Mouse (Mus musculus) embryonic stem cell, embryonic (primary cell): Measurements from ENCODE around the gene Smarca4.

Experiments used
- CTCF ChIA-PET, 4 experiments: fragments of 300-600 bp in 2 of 4; fragments of 350-600 bp in 2 of 4; sonication (Branson Sonifier 250); formaldehyde crosslinking; loops; one replicate each; lab custom pipeline; 2022; ENCODE audit warnings: inconsistent platforms in 2 of 4; lab: Charles Lee
- POLR2A ChIA-PET, 4 experiments: fragments of 300-600 bp in 2 of 4; fragments of 350-600 bp in 2 of 4; sonication (Branson Sonifier 250); formaldehyde crosslinking; loops; one replicate each; lab custom pipeline; 2022; ENCODE audit warnings: antibody characterized with exemption in 4 of 4, inconsistent platforms in 1 of 4; lab: Charles Lee

The Smarca4 gene

DNA sequence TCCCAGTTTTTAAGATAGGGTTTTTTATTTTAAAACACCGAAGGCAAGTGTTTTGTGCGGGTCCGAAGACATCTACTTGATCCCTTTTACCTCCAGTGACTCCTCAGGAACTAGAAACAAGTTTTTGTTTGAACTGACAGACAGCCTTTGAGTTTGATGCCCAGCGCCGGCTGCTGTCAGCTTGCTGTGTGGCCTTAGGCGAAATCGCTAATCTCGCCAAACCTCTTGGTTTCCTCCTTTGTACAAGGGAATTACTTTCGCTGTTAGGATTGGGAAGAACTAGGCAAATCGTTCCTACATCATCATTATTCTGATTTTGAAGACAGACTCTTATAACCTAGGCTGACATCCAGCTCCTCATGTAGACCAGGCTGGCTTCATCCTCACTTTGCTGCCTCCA, 1.1 kb downstream of the Smarca4 start:
- POLR2A ChIA-PET: interaction anchor here in 3 of 4 experiments (0.6 to 5.6 kb wide), 23 partner anchors 9 to 393 kb away, joined by 3 to 71 read pairs (median 4); partner anchors contain the start of genes Ldlr (in 3 of the 3), Carm1 (in 1 of the 3), Ccdc159 (in 1 of the 3) and Cdkn2d (in 1 of the 3)

GRCm38 (mm10) chr9:21620229-21620628, 4.3 kb downstream of the Smarca4 start:
- ChIA-PET CTCF (no interaction called here), POLR2A (interaction anchor here in 1 of 4 experiments (0.7 kb wide), 1 partner anchor 9 kb away, joined by 3 read pairs; no protein-coding TSS in a partner anchor)

More for the DNA sequence above, 1.1 kb downstream of the Smarca4 start:
- CTCF ChIA-PET: interaction anchor here in 3 of 4 experiments (0.5 to 1.4 kb wide), 4 partner anchors 15 to 232 kb away, joined by 3 to 4 read pairs (median 4); no protein-coding TSS in a partner anchor

- CTCF ChIA-PET: interaction anchor here in 3 of 4 experiments (0.6 to 1.1 kb wide), 5 partner anchors 17 to 196 kb away, joined by 3 to 4 read pairs (median 3); no protein-coding TSS in a partner anchor
Observed at GRCm38 (mm10) chr9:21622676-21623075, 6.7 kb downstream of the Smarca4 start.

GRCm38 (mm10) chr9:21625342-21626339, 9.7 kb downstream of the Smarca4 start:
- ChIA-PET CTCF (interaction anchor here in 3 of 4 experiments (0.5 to 2.5 kb wide), 9 partner anchors 22 to 540 kb away, joined by 3 to 11 read pairs (median 4); no protein-coding TSS in a partner anchor), POLR2A (interaction anchor here in 3 of 4 experiments (0.8 to 4.2 kb wide), 22 partner anchors 7 to 178 kb away, joined by 3 to 23 read pairs (median 4); partner anchors contain the start of genes Smarca4 (in 2 of the 3), Carm1 (in 1 of the 3), Ldlr (in 1 of the 3) and Spc24 (in 1 of the 3))

More at GRCm38 (mm10) chr9:21622676-21623075, 6.7 kb downstream of the Smarca4 start:
- POLR2A ChIA-PET: interaction anchor here in 2 of 4 experiments (0.9 to 3.9 kb wide), 13 partner anchors 10 to 239 kb away, joined by 3 to 17 read pairs (median 3); partner anchors contain the start of gene Ldlr (in 1 of the 2)

GRCm38 (mm10) chr9:21626571-21626970, 10.6 kb downstream of the Smarca4 start:
- CTCF ChIA-PET: interaction anchor here (0.6 to 2.5 kb wide), 14 partner anchors 24 to 807 kb away, joined by 3 to 11 read pairs (median 4); no protein-coding TSS in a partner anchor

DNA sequence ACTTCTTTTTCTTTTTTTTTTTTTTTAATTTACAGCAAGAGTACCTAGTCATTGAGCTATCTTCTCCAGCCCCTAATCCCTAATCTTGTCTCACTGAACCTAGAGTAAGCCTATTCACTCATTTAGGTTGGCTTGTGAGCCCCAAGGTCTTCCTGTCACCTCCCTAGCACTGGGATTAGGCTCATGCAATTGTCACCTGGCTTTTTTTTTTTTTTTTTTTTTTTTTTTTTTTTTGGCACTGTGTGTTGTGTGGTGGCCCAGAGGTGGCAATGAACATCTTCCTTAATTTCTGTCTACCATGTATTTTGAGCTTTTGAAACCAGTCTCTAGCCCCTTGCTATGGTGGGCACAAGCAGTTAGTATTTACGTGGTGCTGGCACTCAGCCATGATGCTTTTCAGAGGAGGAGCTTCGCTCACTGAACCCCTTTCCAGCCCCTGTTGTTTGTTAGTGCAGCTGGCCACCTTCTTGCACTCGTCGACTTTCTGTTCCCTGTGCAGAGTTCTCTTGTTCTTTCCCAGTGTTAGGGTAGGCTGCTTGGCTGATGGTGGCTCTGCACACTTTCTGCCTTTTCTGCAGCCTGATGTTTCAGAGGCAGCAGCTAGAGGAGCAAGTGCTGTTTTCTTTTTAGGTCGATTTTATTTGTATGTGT, 11.3 kb downstream of the Smarca4 start:
- POLR2A ChIA-PET: interaction anchor here in 3 of 4 experiments (0.6 to 4.2 kb wide), 22 partner anchors 9 to 903 kb away, joined by 3 to 23 read pairs (median 5); partner anchors contain the start of genes Ldlr (in 2 of the 3), Carm1 (in 1 of the 3), Smarca4 (in 1 of the 3) and Spc24 (in 1 of the 3)
- CTCF ChIA-PET: interaction anchor here (0.5 to 2.5 kb wide), 15 partner anchors 17 to 808 kb away, joined by 3 to 11 read pairs (median 5); no protein-coding TSS in a partner anchor

More at GRCm38 (mm10) chr9:21626571-21626970, 10.6 kb downstream of the Smarca4 start:
- POLR2A ChIA-PET: interaction anchor here in 3 of 4 experiments (0.6 to 4.2 kb wide), 20 partner anchors 8 to 134 kb away, joined by 3 to 23 read pairs (median 6); partner anchors contain the start of genes Smarca4 (in 2 of the 3), Carm1 (in 1 of the 3), Ldlr (in 1 of the 3) and Spc24 (in 1 of the 3)

GRCm38 (mm10) chr9:21630673-21631072, 14.7 kb downstream of the Smarca4 start:
- ChIA-PET CTCF (interaction anchor here in 3 of 4 experiments (0.6 to 2.2 kb wide), 4 partner anchors 19 to 896 kb away, joined by 3 to 12 read pairs (median 6); no protein-coding TSS in a partner anchor), POLR2A (interaction anchor here in 2 of 4 experiments (0.6 to 2.2 kb wide), 6 partner anchors 12 to 239 kb away, joined by 3 to 7 read pairs (median 4); partner anchors contain the start of genes Kank2 (in 1 of the 2) and Ldlr (in 1 of the 2))

DNA sequence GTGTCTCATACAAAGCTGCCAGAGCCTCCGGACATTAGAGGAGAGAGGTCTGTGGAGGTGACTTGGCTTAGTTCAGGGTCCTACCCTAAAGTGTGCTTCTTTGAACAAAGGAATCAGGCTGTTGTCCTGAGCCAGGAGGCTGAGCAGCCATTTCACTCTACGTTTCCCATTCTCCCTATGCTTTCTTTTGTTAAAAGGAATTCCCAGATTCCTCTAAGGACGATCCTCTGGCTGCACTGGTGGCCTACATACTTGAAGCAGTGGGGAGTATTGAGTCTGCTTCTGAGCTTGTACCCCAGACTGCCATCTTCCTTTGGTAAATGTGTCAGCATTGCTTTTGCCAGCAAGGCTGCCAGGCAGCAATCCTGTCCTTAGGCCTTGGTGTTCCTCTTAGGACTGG, 17.1 kb downstream of the Smarca4 start:
- POLR2A ChIA-PET: interaction anchor here in 2 of 4 experiments (0.9 to 1.6 kb wide), 5 partner anchors 8 to 47 kb away, joined by 3 to 6 read pairs (median 3); no protein-coding TSS in a partner anchor
- CTCF ChIA-PET: interaction anchor here in 1 of 4 experiments (0.7 kb wide), 1 partner anchor 319 kb away, joined by 5 read pairs; no protein-coding TSS in a partner anchor

DNA sequence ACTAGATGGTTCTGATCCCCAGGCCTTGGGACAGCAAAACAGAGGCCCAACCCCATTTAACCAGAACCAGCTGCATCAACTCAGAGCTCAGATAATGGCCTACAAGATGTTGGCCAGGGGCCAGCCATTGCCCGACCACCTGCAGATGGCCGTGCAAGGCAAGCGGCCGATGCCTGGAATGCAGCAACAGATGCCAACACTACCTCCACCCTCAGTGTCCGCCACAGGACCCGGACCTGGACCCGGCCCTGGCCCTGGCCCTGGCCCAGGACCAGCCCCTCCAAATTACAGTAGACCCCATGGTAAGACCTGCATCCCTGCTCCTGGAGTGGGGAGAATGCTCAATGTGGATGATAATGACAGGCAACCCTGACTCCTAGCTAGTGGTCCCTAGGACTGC, 19.7 kb downstream of the Smarca4 start:
- ChIA-PET CTCF (no interaction called here), POLR2A (interaction anchor here in 1 of 4 experiments (1.1 to 1.9 kb wide), 2 partner anchors 20 to 88 kb away, joined by 3 to 5 read pairs; partner anchors contain the start of genes Ldlr and Smarca4)

- ChIA-PET CTCF (no interaction called here), POLR2A (interaction anchor here in 1 of 4 experiments (1.2 kb wide), 1 partner anchor 38 kb away, joined by 3 read pairs; no protein-coding TSS in a partner anchor)
Observed at GRCm38 (mm10) chr9:21639031-21639430, 23.1 kb downstream of the Smarca4 start.

- ChIA-PET CTCF (interaction anchor here in 2 of 4 experiments (0.6 to 1.2 kb wide), 3 partner anchors 8 to 107 kb away, joined by 3 to 8 read pairs (median 3); no protein-coding TSS in a partner anchor), POLR2A (interaction anchor here in 2 of 4 experiments (0.8 to 1.5 kb wide), 8 partner anchors 10 to 178 kb away, joined by 3 to 4 read pairs (median 4); no protein-coding TSS in a partner anchor)
Observed at GRCm38 (mm10) chr9:21646366-21646765, 30.4 kb downstream of the Smarca4 start.

DNA sequence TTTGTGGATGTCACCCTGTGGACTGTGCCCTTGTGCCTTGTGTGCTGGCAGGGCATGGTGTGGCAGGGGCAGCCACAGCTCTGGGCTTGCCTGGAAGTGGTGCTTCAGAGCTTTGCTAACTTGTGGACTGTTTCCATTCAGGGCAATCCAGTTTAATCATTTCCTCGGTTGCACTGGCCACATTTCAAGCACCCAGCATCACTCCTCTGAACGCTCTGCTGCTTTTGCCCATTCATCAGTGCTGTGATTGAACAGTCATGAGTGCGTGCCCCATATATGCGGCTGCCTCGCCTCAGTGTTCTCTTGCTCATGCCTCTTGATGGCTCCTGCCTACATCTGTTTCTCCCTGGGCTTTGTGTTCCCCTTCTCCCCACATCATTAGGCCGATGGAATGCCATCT, 31.8 kb downstream of the Smarca4 start:
- POLR2A ChIA-PET: interaction anchor here in 2 of 4 experiments (0.5 to 1.6 kb wide), 9 partner anchors 8 to 177 kb away, joined by 3 to 5 read pairs (median 3); no protein-coding TSS in a partner anchor

GRCm38 (mm10) chr9:21652263-21652662, 36.3 kb downstream of the Smarca4 start:
- CTCF ChIA-PET: interaction anchor here in 1 of 4 experiments (1.0 kb wide), 1 partner anchor 152 kb away, joined by 3 read pairs; no protein-coding TSS in a partner anchor
- POLR2A ChIA-PET: interaction anchor here in 2 of 4 experiments (0.8 to 2.6 kb wide), 7 partner anchors 10 to 118 kb away, joined by 3 to 10 read pairs (median 3); partner anchors contain the start of genes Ldlr (in 1 of the 2), Timm29 (in 1 of the 2) and Yipf2 (in 1 of the 2)

More for the DNA sequence above, 31.8 kb downstream of the Smarca4 start:
- CTCF ChIA-PET: interaction anchor here in 1 of 4 experiments (0.8 to 1.4 kb wide), 5 partner anchors 9 to 229 kb away, joined by 3 to 4 read pairs (median 3); no protein-coding TSS in a partner anchor

GRCm38 (mm10) chr9:21653253-21653652, 37.3 kb downstream of the Smarca4 start:
- ChIA-PET POLR2A (interaction anchor here in 2 of 4 experiments (0.5 to 2.6 kb wide), 9 partner anchors 32 to 179 kb away, joined by 3 to 10 read pairs (median 3); partner anchors contain the start of genes Ldlr (in 1 of the 2), Timm29 (in 1 of the 2) and Yipf2 (in 1 of the 2)), CTCF (no interaction called here)

GRCm38 (mm10) chr9:21662034-21662433, 46.1 kb downstream of the Smarca4 start:
- ChIA-PET POLR2A (interaction anchor here in 1 of 4 experiments (0.6 to 1.3 kb wide), 2 partner anchors 19 to 66 kb away, joined by 3 read pairs; no protein-coding TSS in a partner anchor), CTCF (no interaction called here)

DNA sequence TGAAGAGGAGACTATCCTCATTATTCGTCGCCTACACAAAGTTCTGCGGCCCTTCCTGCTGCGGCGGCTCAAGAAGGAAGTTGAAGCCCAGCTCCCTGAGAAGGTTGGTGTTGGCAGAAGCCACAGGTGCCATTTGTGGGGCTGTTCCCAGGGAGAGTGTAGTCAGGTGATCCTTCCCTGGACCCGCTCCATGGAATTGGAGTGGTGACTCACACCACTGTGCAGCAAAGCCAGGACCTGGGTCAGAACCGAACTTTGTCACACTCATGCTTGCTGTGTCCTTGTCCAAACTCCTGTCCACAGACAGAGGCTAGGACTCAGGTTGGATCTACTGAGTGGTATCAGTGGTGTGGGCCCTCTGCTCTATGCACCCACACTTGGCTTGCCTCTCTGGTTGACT, 53.0 kb downstream of the Smarca4 start:
- POLR2A ChIA-PET: interaction anchor here in 2 of 4 experiments (1.2 to 1.9 kb wide), 4 partner anchors 10 to 55 kb away, joined by 3 to 8 read pairs (median 6); partner anchors contain the start of gene Ldlr (in 2 of the 2)
- CTCF ChIA-PET: interaction anchor here in 2 of 4 experiments (0.6 to 1.1 kb wide), 2 partner anchors 15 to 118 kb away, joined by 3 to 6 read pairs; no protein-coding TSS in a partner anchor
